Mouse (Mus musculus) naive thymus-derived CD4-positive, alpha-beta T cell, adult 5 months (primary cell): ENCODE data around the gene Foxb2. TPM values are rescaled to one million over a fixed set of nuclear protein-coding genes. Genes with fewer than 3 reads are reported as not detected.

ENCODE experiments used
- polyA plus RNA-seq: library from polyadenylated mRNA; unstranded; fragments of 100-300 nt; shearing (Covaris generic); gene quantifications from one replicate; pipeline ENCODE4 v1.2.1, GENCODE M21; 2017

The Foxb2 gene
- polyA plus RNA-seq = not detected

DNA sequence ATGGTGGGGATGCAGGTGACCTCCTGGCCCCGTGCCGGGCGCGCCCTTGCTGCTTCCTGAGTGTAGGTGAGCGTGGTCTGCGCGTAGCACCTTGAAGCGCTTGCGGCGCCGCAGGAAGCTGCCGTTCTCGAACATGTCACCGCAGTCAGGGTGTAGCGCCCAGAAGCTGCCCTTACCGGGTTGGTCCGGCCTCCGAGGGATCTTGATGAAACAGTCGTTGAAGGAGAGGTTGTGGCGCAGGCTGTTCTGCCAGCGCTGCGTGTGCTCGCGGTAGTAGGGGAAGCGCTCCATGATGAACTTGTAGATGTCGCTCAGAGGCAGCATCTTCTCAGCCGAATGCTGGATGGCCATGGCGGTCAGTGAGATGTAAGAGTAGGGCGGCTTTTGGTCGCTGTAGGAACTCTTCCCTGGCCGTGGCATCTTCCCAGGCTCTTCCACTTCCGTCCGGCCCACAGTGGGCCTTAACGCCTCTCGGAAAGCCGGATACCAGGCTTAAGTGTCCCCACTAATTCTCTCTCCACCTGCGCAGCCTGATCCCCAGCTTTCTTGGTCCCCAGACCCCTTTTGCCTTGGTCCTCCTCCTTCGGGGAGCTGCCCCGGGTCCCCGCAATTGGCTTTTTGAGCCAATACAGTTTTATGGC lies at the start of gene Foxb2:
TSS of gene Foxb2 (minus strand) at position 585 of the 641 bp plus-strand sequence.

Other genes starting within 250 kb of the Foxb2 start
- 40.1 TPM for gene Vps13a, start 92.9 kb downstream of the Foxb2 start, polyA plus RNA-seq
- 0.05 TPM for gene Prune2, start 82.3 kb upstream of the Foxb2 start, polyA plus RNA-seq